Mouse (Mus musculus) left cerebral cortex, postnatal 14 days (tissue): ENCODE results near the gene Olfr1177-ps. TPM values are rescaled to one million over a fixed set of nuclear protein-coding genes. Genes with fewer than 3 reads are reported as not detected.
A peak's percentile ranks its signal among the peaks of the same experiment; 100 is the strongest.

Experiments used
- DNase-seq, 2 experiments: peaks; one replicate each; pipeline ENCODE4 v3.0.0; 2021 to 2022; ENCODE audit warnings: low spot score in 2 of 2, mixed read lengths in 1 of 2
- intact Hi-C: fragments of 180-260 bp; cut with DNase I; formaldehyde crosslinking; loops from one replicate; pipeline ENCODE4 v1.15.1; 2025
- long read RNA-seq, 2 experiments: library from polyadenylated mRNA; stranded (forward); transcript quantifications; one replicate each; pipeline ENCODE4 v2.0.0; 2021
- total RNA-seq, 2 experiments: library from RNA; stranded (reverse); gene quantifications; 2 replicates each; pipeline ENCODE4 v1.2.3; 2021

Olfr1177-ps gene
- total RNA-seq: not detected
- long read RNA-seq, experiment 1: 0 reads
- long read RNA-seq, experiment 2: 0 reads

- DNase-seq: no peak
- intact Hi-C loops: no loop called here
These were observed at the start of gene Olfr1177-ps for GRCm38 (mm10) chr2:88346392-88346791. TSS of gene Olfr1177-ps (minus strand) at chr2:88346492.

DNA sequence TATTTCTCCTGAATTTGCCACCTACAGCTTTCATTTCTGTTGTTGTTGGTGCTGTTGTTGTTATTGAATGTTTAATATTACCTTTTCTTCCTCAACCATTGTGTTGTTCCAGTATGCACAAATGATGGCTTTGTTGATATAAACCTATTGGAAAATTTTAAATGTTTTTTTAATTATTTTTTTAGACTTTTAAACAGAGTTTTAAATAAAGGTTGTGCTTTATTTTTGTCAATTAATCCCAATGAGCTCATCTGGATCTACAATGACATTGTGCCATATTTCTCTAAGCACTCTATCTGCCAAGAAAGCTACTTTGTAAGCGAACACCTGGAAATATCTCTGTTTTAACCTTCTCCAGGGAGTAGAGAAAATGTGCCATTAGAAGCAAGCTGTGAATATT, 40.5 kb upstream of the Olfr1177-ps start, which contains the start of gene Olfr1178:
TSS of gene Olfr1178 (plus strand) at position 301 of the 400 bp plus-strand sequence.
- intact Hi-C loops: no loop called here
- no peak for DNase-seq

GRCm38 (mm10) chr2:88356304-88356703, 10.0 kb upstream of the Olfr1177-ps start:
- intact Hi-C loops: no loop called here
- DNase-seq: peak; percentile 6 to 22

DNA sequence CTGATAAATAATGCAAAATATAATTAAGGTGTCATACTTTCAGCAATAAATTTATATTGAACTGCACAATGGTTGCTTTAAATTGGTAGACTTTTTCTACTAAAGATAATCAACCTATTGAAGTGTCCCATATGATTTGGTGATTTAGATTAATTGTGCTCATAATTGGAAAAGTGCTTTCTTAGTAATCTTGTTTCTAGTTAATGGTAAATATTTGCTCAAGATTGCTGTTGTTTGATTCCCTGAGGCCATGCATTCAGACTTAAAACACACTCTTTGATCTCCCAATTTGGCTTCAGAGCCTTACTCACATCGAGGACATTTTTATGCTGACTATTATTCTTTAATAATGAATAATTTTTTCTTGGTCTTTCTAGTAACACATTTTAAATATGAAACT, 9.9 kb downstream of the Olfr1177-ps start, which contains the start of gene Olfr1176:
TSS of gene Olfr1176 (plus strand) at position 301 of the 400 bp plus-strand sequence.
- DNase-seq: no peak
- intact Hi-C loops: no loop called here

GRCm38 (mm10) chr2:88327115-88327514, 19.2 kb downstream of the Olfr1177-ps start, which contains the start of gene Olfr1175-ps:
TSS of gene Olfr1175-ps (minus strand) at chr2:88327215.
- intact Hi-C loops: no loop called here
- DNase-seq: no peak

- no peak for DNase-seq
- intact Hi-C loops: no loop called here
These were observed 31.3 kb downstream of the Olfr1177-ps start, which contains the start of gene Olfr1174-ps for GRCm38 (mm10) chr2:88315035-88315434. TSS of gene Olfr1174-ps (minus strand) at chr2:88315135.

Other genes with a start within 250 kb of the Olfr1177-ps start
- not detected for gene Olfr1166, start 218.2 kb downstream of the Olfr1177-ps start, total RNA-seq
- not detected for gene Olfr1167, start 191.3 kb downstream of the Olfr1177-ps start, total RNA-seq
- not detected for gene Olfr1168, start 164.6 kb downstream of the Olfr1177-ps start, total RNA-seq
- gene Olfr1170, start 118.2 kb downstream of the Olfr1177-ps start, total RNA-seq: not detected
- gene Olfr1173, start 66.6 kb downstream of the Olfr1177-ps start, total RNA-seq: not detected
- not detected for gene Olfr1174-ps, start 31.4 kb downstream of the Olfr1177-ps start, total RNA-seq
- gene Olfr1175-ps, start 19.3 kb downstream of the Olfr1177-ps start, total RNA-seq: not detected
- not detected for gene Olfr1176, start 9.8 kb downstream of the Olfr1177-ps start, total RNA-seq
- not detected for gene Olfr1178, start 40.6 kb upstream of the Olfr1177-ps start, total RNA-seq
- gene Olfr1179, start 60.0 kb upstream of the Olfr1177-ps start, total RNA-seq: not detected
- gene Olfr1180, start 72.7 kb upstream of the Olfr1177-ps start, total RNA-seq: not detected
- gene Olfr1181, start 79.7 kb upstream of the Olfr1177-ps start, total RNA-seq: not detected
- gene Gm13757, start 102.6 kb upstream of the Olfr1177-ps start, total RNA-seq: not detected
- gene Olfr1183, start 108.4 kb upstream of the Olfr1177-ps start, total RNA-seq: not detected
- not detected for gene Olfr1184, start 137.1 kb upstream of the Olfr1177-ps start, total RNA-seq
- gene Olfr1185-ps1, start 146.8 kb upstream of the Olfr1177-ps start, total RNA-seq: not detected
- not detected for gene Olfr1186, start 172.1 kb upstream of the Olfr1177-ps start, total RNA-seq
- not detected for gene Olfr1188, start 210.4 kb upstream of the Olfr1177-ps start, total RNA-seq
- not detected for gene Olfr1189, start 240.0 kb upstream of the Olfr1177-ps start, total RNA-seq